Mouse (Mus musculus): ENCODE measurements at regions not wholly inside any gene's neighbourhood (a gene's known extent, or its start where the extent isn't known, plus 50 kb on each side); places are given as distances from the start of the nearest gene placed in this dataset.
A peak's percentile ranks its signal among the peaks of the same experiment; 100 is the strongest.

DNA sequence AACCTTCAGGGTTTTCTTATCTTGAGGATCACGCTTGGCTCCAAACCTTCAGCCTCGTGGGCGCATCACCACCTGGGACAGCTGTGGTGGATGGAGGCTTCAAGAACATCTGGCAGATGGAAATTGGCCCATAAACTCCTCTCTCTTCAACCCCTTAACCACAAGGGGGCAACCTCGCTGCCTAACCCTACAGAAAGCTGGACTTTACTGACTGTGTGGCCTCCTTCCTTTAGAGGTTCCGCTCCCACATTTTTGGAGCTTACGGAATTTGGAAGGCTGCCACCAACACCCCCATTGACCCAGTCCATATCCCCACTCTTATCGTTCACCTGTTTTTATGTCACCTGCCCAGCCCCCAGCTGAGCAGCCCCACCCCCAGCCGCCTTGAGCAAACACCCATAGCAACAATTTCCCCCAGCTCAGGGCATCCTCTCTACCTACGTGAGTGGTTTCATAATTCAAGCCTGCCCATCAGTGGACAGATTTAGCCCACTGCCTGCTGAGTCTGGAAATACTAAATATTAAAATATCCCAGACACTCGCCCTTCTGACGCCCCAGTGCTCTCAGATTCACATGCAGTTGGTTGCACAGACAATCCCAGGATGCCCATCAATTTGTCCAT, 167.0 kb upstream of the Slc22a22 start:
- DNase-seq: peak; percentile 35

DNA sequence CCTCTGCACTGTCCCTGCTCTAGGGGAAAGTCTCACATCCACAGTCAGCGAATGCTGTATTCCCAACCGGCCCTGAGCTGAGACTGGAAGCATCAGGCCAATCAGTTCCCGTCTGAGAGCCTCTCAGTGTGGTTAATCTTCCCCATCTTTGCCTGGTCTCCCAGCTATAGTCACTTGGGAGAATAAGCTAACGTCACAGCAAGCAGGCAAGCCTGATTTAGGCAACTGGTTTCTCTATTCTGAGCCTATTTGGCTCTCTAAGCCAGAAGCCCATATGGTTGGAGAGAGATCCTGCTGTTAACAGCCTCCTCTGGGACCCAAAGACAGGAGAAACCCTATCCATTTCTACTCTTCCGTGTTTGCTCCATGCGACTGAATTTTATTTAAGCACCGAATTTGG, 161.7 kb upstream of the Slc22a22 start:
- DNase-seq: no peak

DNA sequence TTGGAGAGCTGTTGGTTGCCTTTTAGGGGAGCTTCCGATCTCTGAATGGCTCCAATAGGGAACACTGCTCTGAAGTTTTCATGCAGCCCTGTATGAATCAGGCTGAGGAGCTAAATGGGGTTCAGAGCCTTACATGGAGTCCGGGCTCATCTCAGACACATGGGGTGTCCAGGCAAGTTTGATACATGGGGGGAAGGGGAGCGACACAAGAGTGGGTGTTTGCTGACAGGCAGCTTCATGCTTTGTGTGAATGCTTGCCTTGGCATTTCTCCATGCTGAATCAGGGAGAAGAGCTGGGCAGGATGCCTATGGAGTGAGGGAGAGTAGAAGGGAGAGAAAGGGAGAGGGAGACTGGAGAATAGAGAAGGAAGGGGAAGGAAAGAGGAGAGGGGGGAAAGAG, 155.6 kb upstream of the Slc22a22 start:
- no peak for DNase-seq

DNA sequence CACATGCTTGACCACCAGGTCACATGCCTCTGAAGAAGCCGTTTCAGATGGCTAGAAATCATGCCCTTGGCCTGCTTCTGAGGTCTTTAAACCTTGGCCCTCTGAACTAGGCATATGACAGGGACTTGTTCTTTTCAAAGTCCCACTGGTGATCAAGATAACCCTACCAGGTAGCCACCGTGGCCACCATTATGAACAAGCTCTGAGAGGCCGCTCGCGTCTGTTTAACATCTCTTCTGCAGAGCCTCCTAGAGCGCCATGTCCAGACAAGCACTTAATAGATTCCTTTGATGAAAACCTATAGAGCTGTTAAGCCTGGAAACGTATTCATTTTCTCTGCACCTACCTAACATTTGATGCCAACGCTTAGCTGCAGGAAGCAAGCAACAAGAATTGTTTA, 155.1 kb upstream of the Slc22a22 start:
- no peak for DNase-seq

DNA sequence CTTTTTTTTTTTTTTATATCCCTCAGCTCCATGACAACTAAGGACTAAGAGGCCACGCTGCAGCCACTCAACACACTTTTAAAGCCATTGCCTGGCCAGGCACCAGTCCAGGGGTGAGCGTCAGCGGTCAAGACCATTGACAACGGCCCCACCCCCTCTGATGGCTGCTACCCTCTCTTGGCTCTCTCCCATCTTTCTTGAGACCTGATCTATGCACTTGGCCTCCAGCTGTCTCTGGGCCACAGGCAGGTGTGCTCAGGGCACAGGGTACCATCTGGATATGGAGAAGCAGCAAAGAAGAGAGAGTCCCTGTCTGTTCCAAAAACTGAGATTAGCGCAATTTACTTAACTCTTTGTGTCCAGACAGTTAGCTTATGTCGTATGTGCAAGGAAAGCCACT, 141.0 kb upstream of the Slc22a22 start:
- DNase-seq: no peak

DNA sequence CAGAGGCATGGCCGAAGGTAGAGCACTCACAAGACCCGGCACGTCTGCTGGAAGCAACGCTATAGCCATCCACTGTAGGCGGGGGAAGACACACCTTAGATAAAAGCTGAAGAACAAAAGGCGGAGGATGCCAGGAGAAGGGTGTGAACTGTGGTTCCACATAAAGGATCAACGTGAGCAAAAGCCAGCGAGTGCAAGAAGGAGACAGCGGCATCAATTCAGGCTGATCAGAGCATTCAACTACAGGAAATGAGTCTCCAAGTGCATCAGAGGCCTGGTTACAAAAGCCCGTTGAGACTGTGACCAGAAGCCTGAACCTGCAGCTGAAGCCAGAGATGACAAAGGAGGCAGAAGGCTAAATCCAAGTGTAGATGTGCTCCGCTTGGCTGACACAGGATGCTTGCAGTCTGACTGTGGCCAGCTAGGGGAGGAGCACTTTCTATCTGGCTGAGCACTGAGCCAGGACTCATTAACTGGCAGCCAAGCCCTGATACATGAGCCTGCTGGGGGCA, 139.5 kb upstream of the Slc22a22 start:
- peak; percentile 40 for DNase-seq

DNA sequence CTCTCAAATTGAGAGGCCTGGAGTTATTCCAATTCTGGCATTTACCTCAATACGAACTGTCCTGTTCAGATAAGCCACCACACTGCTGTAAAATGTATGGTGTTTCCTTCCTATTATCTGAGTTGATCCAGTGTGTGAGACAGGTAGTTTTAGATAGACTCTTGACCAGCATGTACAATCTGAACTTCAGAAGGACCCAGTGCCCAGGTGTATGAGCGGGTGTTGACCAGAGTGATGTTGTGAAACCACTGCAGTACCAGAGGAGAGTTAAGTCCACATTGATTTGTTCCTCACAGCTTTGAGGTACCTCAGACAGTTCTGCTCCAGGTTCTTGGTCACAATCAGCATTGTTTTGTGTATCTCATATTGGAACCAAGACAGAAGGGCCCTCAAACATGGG, 132.6 kb upstream of the Slc22a22 start:
- DNase-seq: no peak

DNA sequence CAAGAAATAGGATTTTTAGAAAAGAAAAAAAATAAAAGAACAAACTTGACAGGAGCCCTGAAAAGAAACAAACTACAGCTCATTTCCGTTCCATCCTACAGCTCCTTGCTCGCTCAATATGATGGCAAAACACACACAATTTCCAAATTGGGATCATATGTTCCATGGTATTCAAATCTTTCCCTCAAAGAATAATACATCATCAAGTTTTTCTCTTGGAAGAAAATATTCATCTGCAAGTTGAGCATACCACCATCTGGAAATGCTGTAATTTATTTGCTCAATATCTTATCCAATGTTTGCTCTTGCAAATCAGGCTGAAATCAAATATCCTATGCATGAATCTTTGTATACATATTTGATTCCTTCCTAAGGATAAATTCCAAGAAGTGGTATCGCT, 131.1 kb upstream of the Slc22a22 start:
- DNase-seq: no peak

DNA sequence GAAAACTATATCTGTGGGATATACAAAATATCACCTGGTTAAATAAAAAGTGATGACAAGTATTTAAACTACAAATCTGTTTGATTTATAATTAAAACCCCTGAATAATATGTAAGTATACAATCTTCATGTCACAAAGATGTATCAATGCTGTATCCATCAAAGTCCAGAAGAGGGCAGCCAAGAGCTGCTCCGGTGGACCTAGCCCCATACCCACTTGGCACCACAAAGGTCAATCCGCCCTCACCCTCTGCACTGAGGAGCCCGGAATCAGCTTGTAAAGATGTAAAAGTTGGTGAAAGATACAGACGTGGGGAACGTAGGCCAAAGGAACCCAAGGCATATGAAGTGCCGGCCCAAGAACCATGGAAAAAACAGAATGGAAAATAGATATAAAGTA, 123.1 kb upstream of the Slc22a22 start:
- peak; percentile 46 for DNase-seq

DNA sequence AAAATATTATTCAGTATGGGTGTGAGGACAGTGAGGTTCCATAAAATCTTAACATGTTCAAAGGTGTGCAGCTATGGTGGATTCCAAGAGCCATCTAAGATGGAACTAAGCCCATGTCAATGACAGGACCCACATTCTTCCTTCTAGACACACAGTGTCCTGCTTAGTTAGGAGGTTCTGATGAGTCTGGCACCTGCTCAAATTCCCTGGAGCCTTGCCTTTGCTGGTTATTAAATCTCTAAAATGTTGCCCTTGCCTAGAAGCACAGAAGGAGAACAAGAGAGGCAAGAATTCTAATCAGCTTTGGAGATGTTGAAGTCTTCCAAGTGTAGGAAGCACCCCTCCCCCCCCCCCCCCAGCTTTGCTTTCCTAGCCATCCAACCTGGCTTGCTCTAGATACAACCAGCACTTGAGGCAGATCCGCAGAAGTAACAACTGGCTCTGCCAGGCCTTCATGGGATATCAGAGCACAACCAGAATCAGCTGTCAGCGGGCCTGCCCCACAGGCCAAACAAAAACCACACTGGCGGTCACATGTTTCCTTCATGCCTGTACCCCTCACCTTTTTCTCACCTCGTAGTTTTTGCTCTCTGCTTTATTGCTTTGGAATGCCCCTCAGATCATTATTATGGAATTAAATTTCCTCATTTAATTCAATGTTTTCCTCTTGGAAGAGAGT, 116.0 kb upstream of the Slc22a22 start:
- no peak for DNase-seq

DNA sequence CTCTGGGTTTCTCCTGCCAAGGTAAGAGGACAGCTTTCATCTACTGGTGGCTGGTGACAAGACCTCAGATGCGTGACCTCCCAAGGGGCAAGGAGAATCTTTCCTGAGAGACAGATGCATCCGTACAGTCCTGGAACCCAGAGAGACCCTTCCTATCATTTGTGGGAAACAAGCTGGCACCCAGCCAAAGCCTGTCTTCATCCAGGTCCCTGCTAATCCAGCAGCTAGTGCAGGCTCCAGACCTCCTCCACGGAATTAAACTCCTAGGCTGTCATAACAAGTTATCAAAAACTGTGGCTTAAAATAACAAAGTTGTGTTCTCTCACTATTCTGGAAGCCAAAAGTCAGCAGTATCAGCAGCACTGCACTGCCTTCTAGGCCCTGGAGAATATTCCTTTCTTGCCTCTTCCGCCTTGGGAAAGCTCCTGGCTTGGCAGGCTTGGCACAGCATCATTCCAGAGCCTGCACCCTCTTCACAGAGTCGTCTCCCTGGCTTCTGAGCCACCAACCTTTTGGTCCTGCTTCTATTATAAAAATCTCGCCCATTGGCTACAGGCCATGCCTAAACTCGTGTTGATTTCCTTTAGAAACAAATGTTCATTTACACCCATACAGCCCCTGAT, 113.3 kb upstream of the Slc22a22 start:
- DNase-seq: no peak

DNA sequence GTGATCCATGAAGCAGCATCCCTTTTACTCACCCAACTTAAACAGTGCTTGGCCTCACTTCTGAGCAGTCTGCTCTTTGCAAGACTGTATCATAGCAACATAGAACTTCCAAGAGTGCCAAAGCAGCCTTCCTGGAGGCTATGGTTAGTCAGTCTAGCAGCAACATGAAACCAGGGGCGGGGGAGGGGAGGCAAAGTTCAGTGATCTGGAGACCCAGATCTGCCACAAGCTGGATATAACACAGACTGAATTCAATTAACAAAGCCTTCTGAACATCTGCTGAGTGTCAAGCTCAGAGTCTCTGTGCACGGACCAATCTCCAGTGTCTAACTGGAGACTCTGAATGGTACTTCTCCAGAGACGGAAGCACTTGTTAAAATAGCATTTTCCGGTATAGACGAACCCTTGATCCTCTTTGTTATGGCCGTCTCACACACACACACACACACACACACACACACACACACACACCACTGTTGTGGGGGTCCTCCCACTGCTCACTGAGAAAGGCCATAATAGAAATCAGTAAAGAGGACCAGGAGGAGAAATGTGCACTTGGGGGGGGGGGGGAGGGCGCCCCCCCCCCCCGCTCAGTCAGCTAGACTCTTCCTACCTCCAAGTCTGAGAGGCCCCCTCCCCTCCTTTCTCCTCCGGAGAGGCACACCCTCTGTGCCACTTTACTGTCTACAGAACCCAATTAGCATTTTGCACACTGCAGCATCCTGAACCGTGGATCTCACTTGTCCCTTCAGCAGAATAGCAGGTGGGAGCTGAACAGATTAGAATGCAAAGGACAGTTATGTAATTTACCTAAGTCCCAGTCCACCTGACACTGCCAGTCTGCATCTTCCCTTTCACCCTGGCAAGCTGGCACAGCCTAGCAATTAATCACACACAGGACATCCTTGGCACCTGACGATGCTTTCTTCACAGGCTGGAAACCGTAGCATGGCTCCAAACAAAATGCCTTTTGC, 112.3 kb upstream of the Slc22a22 start:
- peak; percentile 23 for DNase-seq

DNA sequence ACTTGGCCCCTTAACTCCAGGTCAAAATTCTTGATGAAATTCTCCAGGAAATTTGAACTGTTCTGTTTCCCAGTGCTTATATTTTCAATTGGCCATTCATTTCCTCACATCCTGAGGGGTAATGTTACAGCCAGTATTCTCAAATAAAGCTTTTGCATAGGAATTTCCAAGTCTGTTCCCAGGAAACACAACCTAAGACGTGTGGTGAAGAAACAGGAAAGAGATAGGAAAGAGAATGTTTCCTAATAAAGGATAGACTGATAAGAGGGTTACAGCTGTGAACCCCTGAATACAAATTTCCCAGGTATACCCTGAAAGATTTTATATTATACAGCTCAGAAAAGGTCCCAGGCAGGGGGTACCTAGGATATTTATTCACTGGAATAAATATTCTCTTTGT, 108.0 kb upstream of the Slc22a22 start:
- DNase-seq: no peak

DNA sequence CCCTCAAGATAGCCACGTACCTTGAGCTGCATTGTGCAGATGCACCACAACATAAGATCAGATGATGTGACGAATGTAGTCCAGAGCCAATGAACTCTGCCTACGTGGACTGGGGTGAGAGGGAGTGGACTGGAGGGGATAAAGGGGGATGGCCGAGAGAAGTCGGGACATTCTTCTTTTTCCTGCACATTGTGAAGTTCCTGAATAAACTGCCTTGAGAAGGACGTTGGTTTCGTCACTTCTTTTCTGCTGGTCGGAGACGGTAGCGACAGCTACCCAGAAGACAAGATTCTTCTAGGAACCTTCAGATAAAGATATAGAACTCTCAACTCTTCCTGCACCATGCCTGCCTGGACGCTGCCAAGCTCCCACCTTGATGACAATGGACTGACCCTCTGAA, 107.1 kb upstream of the Slc22a22 start:
- no peak for DNase-seq

DNA sequence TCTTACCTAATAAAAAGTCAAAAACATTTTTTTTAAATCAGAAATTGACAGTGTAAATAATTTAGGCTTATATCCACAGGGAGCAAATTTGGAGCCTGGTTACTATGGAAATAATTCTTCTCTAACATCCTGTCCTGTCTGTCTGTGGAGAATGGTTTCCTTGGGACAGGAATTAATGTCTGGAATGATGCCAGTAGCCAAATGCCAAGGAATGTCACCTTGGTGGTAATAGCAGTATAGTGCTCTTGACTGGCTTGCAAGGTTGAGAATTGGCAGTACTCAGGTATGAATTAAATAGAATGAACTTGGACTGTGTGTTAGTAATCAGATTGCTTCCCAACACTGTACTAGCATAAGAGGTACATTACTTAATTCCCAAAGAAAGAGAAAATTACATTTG, 103.8 kb upstream of the Slc22a22 start:
- DNase-seq: peak; percentile 50

DNA sequence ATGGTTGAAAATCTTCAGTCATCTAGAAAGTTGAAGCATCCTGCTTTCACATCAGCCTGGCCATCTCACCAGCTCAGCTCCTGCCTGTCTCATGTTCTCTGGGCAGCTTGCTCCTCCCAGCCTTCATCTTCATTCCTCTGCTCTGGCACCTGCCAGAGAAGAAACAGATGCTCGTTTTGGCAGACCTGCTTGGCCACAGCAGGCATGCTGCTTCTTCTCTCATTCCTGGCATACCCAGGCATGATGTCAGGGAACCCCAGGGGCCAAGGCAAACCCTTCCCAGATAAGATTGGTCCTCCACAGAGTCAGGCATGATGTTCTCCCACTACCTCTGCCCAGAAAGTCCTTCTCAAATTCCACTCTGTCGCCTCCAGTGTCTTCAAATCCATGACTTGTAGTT, 101.4 kb upstream of the Slc22a22 start:
- no peak for DNase-seq

DNA sequence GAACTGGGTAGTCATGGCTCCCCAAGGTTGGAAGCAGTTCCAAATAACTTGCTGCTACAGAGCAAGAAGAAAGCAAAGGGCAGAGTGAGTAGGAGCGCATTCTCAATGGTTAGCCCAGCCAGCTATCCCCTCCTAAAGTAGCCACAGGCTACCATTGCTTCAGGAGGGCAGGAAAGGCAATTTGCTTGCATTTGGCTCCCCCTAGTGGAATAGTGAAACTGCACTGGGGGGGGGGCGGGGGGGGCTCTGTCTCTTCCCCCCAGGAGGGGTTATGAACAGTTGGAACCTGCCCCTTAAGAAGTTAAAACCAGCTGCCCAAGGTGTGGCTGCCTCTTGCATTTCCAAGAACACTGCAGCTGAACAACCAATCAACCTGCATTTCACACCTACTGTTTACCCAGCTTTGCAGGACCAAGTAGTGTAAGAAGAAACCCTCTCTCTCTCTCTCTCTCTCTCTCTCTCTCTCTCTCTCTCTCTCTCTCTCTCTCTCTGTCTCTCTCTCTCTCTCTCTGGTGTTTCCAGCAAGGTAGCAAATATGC, 96.7 kb upstream of the Slc22a22 start:
- no peak for DNase-seq

DNA sequence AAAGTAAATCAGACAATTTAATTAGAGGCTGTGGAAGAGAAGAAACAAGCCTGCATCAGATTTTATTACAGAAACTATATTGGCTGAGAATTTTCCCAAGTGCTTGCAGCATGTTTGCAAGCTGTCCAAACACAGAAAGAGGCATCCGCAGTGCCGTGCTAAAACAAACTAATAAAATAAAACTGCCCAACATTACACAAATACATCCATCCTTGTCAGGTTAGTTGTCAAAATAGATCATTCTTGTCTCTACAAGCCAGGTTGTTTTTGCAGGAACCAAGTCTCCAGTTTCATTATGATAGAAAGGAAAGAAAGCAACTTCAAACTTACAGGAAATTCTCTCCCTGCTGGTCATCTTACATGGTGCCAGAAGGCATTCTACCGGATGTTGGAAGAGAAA, 95.0 kb upstream of the Slc22a22 start:
- no peak for DNase-seq

DNA sequence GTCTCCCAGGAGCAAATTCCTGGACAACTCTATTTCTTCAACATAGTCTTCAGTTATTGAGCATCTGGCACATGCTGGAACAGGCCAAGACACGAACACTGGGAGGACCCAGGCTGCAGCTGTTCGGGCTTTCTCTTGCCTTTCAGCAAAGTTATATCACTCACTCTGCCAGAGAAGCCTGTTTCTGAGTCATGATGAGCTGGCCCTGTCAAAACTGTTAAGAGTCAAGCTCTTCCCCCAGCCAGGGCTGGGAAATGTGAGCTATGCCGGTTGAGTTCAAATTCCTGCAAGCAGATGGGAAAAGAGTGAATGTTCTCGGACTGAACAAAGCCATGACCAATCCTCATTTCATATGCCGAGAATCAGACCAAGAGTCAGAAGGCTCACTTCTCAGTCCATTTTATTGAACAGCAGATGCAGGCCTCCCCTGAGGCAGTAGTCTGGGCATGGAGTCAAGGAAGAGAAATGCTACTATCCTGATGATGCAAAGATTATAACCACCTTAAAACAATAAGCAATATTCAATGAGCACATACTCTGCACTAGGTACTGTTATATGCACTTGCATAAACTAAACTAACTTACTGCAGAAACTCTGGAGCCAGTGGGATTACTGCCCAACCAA, 90.7 kb upstream of the Slc22a22 start:
- DNase-seq: no peak

DNA sequence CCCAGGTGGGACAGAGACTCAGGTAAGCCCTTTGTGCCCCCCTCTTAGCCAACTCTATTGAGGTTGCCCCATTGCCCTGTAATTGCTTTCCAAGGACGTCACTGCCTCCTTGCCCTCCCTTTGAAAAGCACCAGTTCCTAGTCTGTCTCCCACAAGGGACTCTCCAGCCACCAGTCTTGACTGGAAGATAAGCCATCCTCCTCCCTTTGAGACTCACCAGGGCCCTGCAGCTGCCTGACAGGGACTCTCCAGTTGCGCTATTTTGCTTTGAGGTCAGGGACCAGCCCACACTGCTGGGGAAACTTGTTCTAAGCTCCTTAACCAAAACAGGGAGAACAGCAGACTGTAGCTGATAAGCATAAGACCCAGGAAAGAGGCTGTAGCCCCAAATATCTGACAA, 69.7 kb upstream of the Slc22a22 start:
- no peak for DNase-seq

DNA sequence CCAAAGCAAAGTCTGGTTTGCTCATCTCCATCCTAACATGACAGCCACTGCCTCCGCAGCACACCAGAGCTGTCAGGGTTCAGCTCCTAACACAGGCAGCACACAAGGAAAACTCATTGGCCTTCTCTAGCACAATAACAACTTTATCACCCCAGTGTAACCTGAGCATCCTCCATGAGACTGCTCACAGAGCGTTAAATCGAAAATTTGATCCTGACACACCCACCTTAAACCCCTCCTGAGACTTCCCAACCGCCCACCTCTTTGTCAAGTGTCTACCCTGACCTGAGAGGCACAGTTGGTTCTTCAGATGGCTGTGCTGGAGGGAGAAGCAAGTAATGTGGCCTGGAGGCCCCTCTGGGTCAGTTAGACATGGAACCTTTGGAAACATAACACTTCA, 67.7 kb upstream of the Slc22a22 start:
- no peak for DNase-seq

DNA sequence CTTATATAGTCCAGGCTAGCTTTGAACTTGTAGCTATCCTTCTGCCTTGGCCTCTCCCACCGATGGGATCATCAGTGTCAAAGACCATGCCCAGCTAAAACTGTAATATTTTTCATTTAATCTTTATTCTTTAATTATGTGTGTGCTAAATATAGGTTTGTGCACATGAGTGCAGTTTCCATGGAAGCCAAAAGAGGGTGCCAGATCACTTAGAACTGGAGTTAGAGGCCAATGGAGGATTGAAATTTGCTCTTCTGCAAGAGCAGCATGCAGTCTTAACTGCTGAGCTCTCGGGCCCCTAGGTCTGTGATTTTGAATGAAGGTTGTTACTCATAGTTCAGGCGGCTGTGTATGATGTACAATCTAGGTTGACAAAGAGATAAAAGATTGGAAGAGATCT, 66.6 kb upstream of the Slc22a22 start:
- peak; percentile 9 for DNase-seq

Measured in kidney, adult 9 months (tissue).